Mouse (Mus musculus) bone marrow macrophage, adult 2 months (primary cell): ENCODE results near the gene Tbx18.

Source experiments
- CTCF ChIP-seq: IDR thresholded peaks from 2 replicates; pipeline ENCODE4 v1.5.1; 2012; ENCODE audit warnings: low read depth, mild to moderate bottlenecking, low read length, moderate library complexity
- POLR2A ChIP-seq: IDR thresholded peaks from 2 replicates; pipeline ENCODE4 v1.6.1; 2012; ENCODE audit warnings: mild to moderate bottlenecking, low read depth, low read length, borderline replicate concordance

GRCm38 (mm10) chr9:87727155-87727953 is 3.7 kb downstream of the Tbx18 start:
- TF ChIP-seq CTCF (no peak), POLR2A (no peak)
